Comparison of ENCODE assay signal across 19 mouse cellular contexts in the genomic region with DNA sequence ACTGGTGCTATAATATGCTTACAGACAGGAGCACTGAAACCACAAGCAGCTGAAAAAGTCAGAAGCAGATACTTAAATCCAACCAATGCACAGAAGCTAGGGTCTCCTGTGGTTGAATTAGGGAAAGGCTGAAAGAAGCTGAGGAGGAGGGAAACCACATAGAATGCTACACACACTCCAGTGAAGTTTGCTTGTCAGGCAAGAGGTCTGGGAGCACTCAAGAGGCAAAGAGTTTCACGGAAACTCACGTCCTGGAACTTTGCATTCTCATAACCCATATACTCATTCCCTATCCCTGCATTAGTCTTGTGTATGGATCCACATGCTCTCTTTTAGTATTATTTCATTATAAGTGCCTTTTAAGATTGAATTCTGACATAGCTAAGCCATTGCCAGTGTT.
DNase-seq lines count a peak whose midpoint lies in the region; ATAC-seq lines count a peak whose summit lies in the region.
"Had no signal": no experiment of that assay in that cellular context is flagged by ENCODE, and none has a peak within 500 bp of the region (broad histone marks: within the 10 kb centered on the region; RNA-seq: fewer than 3 reads in every experiment).

No protein-coding gene starts in this region.

- DNase-seq in ES-CJ7 (ENCODE audit: low read depth, low spot score) (peak; percentile 42), R1 (ENCODE audit: low read depth, low spot score) (peak; percentile 79)
- DNase-seq in urinary bladder, postnatal 14 days (ENCODE audit: low spot score), result no peak
- no peak for DNase-seq in T-cell, adult 2 months (ENCODE audit: low spot score)
- DNase-seq: adrenal gland, adult 2 months; adrenal gland, postnatal 10 days; adrenal gland, postnatal 25 days; cerebellum, adult 11 months; cerebellum, adult 18-20 months; cerebellum, adult 8-10 months; cerebellum, adult 9-11 months; cerebellum, postnatal 14 days; cerebellum, postnatal 36 days; embryo, embryonic 11 days; forebrain, postnatal 0 days had no signal

- ATAC-seq in frontal cortex, adult (ENCODE audit: low TSS enrichment), result no peak
- ATAC-seq: forebrain, embryonic 13.5 days; forebrain, embryonic 15.5 days; forebrain, postnatal 0 days; Patski had no signal

Comparison
In these comparisons a context has a peak if more than half of its experiments do, and no peak if none do; other contexts are left out.
1. DNase-seq: peak in ES-CJ7 (single experiment) and R1 (single experiment); none in urinary bladder, postnatal 14 days (single experiment) and T-cell, adult 2 months (single experiment).